Mouse (Mus musculus) CH12F3 (cell line): ENCODE data around the gene Arih2.

Experiments
- in situ Hi-C: fragments of 300-500 bp; cut with MboI; formaldehyde crosslinking; loops from 2 replicates; pipeline ENCODE4 v1.14.3; 2020; ENCODE audit warnings: low sequenced_read_pairs

Arih2 gene

DNA sequence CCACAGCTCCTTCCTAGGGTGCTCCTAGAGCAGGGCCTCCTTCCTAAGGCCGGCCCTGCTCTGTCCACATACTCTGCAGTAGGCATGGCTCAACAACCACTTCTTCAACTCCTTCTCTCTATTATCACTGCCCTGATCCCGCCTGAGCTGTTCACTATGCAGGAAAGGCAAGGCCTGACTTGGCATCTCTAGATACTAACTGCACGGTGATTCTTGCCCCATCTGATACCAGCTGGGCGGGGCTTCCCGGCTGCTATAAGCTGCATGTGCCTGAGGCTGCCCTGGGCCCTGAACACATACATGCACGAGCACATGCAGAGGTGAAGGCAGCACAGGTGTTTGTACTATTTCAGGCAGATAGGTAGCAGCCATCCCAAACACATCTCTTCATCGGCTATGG is 85.1 kb downstream of the Arih2 start:
- in situ Hi-C loops, result no loop called here

DNA sequence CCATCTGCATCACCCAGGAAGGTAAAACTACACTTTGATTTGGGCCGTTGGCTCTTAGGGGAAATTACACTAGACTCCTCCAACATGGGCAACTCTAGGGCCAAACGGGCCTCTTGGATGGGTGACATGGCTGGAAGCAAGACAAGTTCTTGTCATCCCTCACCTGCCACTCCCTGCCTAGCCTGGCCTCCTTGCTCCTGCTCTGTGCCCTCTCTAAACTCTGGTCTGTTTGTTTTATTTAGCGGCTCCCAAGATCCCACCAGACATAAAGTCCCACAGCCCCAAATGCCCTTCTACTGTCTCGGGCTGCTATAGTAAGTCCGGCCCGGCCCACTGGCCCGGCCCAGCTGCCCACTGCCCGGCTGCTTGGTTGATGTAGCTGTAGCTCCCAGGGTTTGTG is 85.5 kb downstream of the Arih2 start:
- in situ Hi-C loops, result no loop called here

DNA sequence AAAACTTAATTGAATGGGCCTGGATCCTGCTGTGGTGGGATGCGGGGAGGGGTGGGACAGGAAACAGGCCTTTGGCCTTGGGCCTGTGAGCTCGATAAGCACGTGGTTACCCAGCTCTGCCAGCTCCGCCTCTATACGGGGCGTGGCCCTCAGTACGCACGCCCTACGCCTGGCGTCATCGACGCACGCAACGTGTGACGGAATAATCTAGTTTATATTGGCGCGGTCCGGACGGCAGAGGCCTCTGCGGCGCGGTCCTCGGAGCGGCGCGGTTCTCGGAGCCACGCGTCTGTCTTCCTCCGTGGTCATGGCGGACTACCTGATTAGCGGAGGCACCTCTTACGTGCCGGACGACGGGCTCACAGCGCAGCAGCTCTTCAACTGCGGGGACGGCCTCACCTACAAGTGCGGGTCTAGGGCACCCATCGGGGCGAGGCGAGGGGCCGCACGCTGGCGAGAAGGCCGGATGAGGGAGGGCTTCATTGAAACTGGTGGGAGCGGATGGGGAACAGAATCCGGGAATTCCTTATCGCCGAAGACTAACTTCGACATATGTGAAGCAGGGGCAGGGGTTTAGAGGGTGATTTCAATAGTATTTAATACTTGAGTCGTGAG is 88.9 kb downstream of the Arih2 start, which contains the start of gene Impdh2:
Gene Impdh2, plus strand, starts transcription at position 60 of the 615 bp plus-strand sequence.
- in situ Hi-C loops, result no loop called here

DNA sequence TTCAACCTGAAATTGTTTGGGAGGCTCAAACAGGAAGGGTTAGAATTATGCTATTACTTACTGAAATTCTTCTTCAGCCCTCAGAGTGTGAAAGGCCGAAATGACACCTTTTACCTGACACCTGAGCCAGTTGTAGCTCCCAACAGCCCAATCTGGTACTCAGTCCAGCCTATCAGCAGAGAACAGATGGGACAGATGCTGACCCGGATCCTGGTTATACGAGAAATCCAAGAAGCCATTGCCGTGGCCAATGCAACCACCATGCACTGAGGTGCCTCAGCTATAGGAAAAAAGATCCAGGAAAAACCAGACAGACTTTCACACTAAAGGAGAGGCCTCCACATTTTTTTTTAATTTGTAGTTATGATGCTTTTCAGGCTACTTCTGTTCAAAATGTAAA is 90.0 kb downstream of the Arih2 start:
- in situ Hi-C loops, result no loop called here
